Mouse (Mus musculus): ENCODE results near the gene Slc1a7. TPM values are rescaled to one million over a fixed set of nuclear protein-coding genes. Genes with fewer than 3 reads are reported as not detected.
A peak's percentile ranks its signal among the peaks of the same experiment; 100 is the strongest.

Slc1a7 gene
- polyA plus RNA-seq, 1 experiment from 2014 or later, result 0.09 TPM

- no peaks in the 10 kb centered on the region for H3K36me3 ChIP-seq (ENCODE audit: insufficient read depth)
- no peaks in the 10 kb centered on the region for H3K4me1 ChIP-seq (ENCODE audit: insufficient read depth)
- WGBS, result 46% methylated on average over 14 of the region's 14 CpGs
- DNase-seq (no peak), ATAC-seq (ENCODE audit: insufficient read depth) (no peak)
- no peak overlapping the region for H3K4me2 ChIP-seq
- no peaks in the 10 kb centered on the region for H3K27me3 ChIP-seq (ENCODE audit: insufficient read depth, low read length)
- no peak overlapping the region for H3K27ac ChIP-seq (ENCODE audit: low read depth)
- no peak overlapping the region for H3K4me3 ChIP-seq (ENCODE audit: low read depth, low read length)
- TF ChIP-seq CTCF (IDR thresholded peaks at IDR 0.05; ENCODE audit: low read depth), result no peak
- H3K9ac ChIP-seq, result no peak overlapping the region
- no peaks in the 10 kb centered on the region for H3K9me3 ChIP-seq (ENCODE audit: low read depth, low read length)
These were observed 51.1 kb downstream of the Slc1a7 start for GRCm38 (mm10) chr4:108018961-108019921.

GRCm38 (mm10) chr4:108020178-108020577 lies 52.0 kb downstream of the Slc1a7 start:
- WGBS, result 74% methylated on average over 6 of the region's 6 CpGs
- TF ChIP-seq CTCF (IDR thresholded peaks at IDR 0.05; ENCODE audit: low read depth), result no peak
- no peaks in the 10 kb centered on the region for H3K27me3 ChIP-seq (ENCODE audit: insufficient read depth, low read length)

GRCm38 (mm10) chr4:108023186-108023585 lies 55.1 kb downstream of the Slc1a7 start:
- no peak for ATAC-seq (ENCODE audit: insufficient read depth)
- WGBS, result 71% methylated on average over 4 of the region's 4 CpGs
- H3K36me3 ChIP-seq (ENCODE audit: insufficient read depth), result no peaks in the 10 kb centered on the region
- H3K9me3 ChIP-seq (ENCODE audit: low read depth, low read length), result no peaks in the 10 kb centered on the region
- no peaks in the 10 kb centered on the region for H3K4me1 ChIP-seq (ENCODE audit: insufficient read depth)
- TF ChIP-seq CTCF (IDR thresholded peaks at IDR 0.05; ENCODE audit: low read depth), result no peak
- H3K9ac ChIP-seq, result no peak overlapping the region
- no peaks in the 10 kb centered on the region for H3K27me3 ChIP-seq (ENCODE audit: insufficient read depth, low read length)
- H3K4me3 ChIP-seq (ENCODE audit: low read depth, low read length), result no peak overlapping the region
- no peak overlapping the region for H3K27ac ChIP-seq (ENCODE audit: low read depth)
- no peak overlapping the region for H3K4me2 ChIP-seq
- DNase-seq, result no peak

More at GRCm38 (mm10) chr4:108020178-108020577, 52.0 kb downstream of the Slc1a7 start:
- H3K4me3 ChIP-seq (ENCODE audit: low read depth, low read length), result no peak overlapping the region
- H3K9ac ChIP-seq, result no peak overlapping the region
- no peaks in the 10 kb centered on the region for H3K4me1 ChIP-seq (ENCODE audit: insufficient read depth)
- H3K4me2 ChIP-seq, result no peak overlapping the region
- no peaks in the 10 kb centered on the region for H3K9me3 ChIP-seq (ENCODE audit: low read depth, low read length)
- ATAC-seq (ENCODE audit: insufficient read depth) (no peak), DNase-seq (no peak)
- H3K27ac ChIP-seq (ENCODE audit: low read depth), result no peak overlapping the region
- no peaks in the 10 kb centered on the region for H3K36me3 ChIP-seq (ENCODE audit: insufficient read depth)

- no peak for TF ChIP-seq CTCF (IDR thresholded peaks at IDR 0.05; ENCODE audit: low read depth)
- H3K4me1 ChIP-seq (ENCODE audit: insufficient read depth), result no peaks in the 10 kb centered on the region
- no peak for ATAC-seq (ENCODE audit: insufficient read depth)
These were observed 56.5 kb downstream of the Slc1a7 start for GRCm38 (mm10) chr4:108024641-108025040.

GRCm38 (mm10) chr4:108025269-108025668 lies 57.1 kb downstream of the Slc1a7 start:
- peaks cover 11% of the 10 kb centered on the region for H3K27me3 ChIP-seq (ENCODE audit: insufficient read depth, low read length)
- peak; percentile 54 for DNase-seq
- no peak for TF ChIP-seq CTCF (IDR thresholded peaks at IDR 0.05; ENCODE audit: low read depth)
- 4% methylated on average over 10 of the region's 10 CpGs for WGBS
- 0 out of 2 replicates have a peak overlapping the region, but pooled peaks have one; percentile 4 for H3K4me3 ChIP-seq (ENCODE audit: low read depth, low read length)
- H3K9ac ChIP-seq, result no peak overlapping the region
- peak overlapping the region; percentile 42 for H3K4me2 ChIP-seq
- H3K36me3 ChIP-seq (ENCODE audit: insufficient read depth), result no peaks in the 10 kb centered on the region
- H3K4me1 ChIP-seq (ENCODE audit: insufficient read depth), result no peaks in the 10 kb centered on the region
- no peak overlapping the region for H3K27ac ChIP-seq (ENCODE audit: low read depth)
- H3K9me3 ChIP-seq (ENCODE audit: low read depth, low read length), result no peaks in the 10 kb centered on the region
- ATAC-seq (ENCODE audit: insufficient read depth), result peak; percentile 69

More at GRCm38 (mm10) chr4:108024641-108025040, 56.5 kb downstream of the Slc1a7 start:
- no peaks in the 10 kb centered on the region for H3K9me3 ChIP-seq (ENCODE audit: low read depth, low read length)
- no peak overlapping the region for H3K9ac ChIP-seq
- H3K36me3 ChIP-seq (ENCODE audit: insufficient read depth), result no peaks in the 10 kb centered on the region
- peak; percentile 31 for DNase-seq
- WGBS, result 61% methylated on average over 5 of the region's 5 CpGs
- no peak overlapping the region for H3K4me3 ChIP-seq (ENCODE audit: low read depth, low read length)
- no peak overlapping the region for H3K27ac ChIP-seq (ENCODE audit: low read depth)
- no peak overlapping the region for H3K4me2 ChIP-seq
- peaks cover 5% of the 10 kb centered on the region; the same call in 1 of the 2 replicates for H3K27me3 ChIP-seq (ENCODE audit: insufficient read depth, low read length)

- Histone ChIP-seq H3K4me1 (ENCODE audit: insufficient read depth) (no peaks in the 10 kb centered on the region), H3K9ac (no peak overlapping the region), H3K4me3 (ENCODE audit: low read depth, low read length) (no peak overlapping the region), H3K9me3 (ENCODE audit: low read depth, low read length) (no peaks in the 10 kb centered on the region), H3K27ac (ENCODE audit: low read depth) (no peak overlapping the region), H3K4me2 (no peak overlapping the region), H3K27me3 (ENCODE audit: insufficient read depth, low read length) (peaks cover 20% of the 10 kb centered on the region), H3K36me3 (ENCODE audit: insufficient read depth) (no peaks in the 10 kb centered on the region)
- ATAC-seq (ENCODE audit: insufficient read depth) (no peak), DNase-seq (no peak)
- 27% methylated on average over 3 of the region's 3 CpGs for WGBS
- TF ChIP-seq CTCF (IDR thresholded peaks at IDR 0.05; ENCODE audit: low read depth), result no peak
These were observed 58.1 kb downstream of the Slc1a7 start for GRCm38 (mm10) chr4:108026193-108026592.

GRCm38 (mm10) chr4:108030888-108031501 lies 62.9 kb downstream of the Slc1a7 start:
- ATAC-seq (ENCODE audit: insufficient read depth), result 0 out of 2 replicates have a peak, but pooled peaks have one; percentile 3
- Histone ChIP-seq H3K27ac (ENCODE audit: low read depth) (no peak overlapping the region), H3K27me3 (ENCODE audit: insufficient read depth, low read length) (peaks cover 42% of the 10 kb centered on the region), H3K9ac (peak overlapping the region; percentile 46), H3K9me3 (ENCODE audit: low read depth, low read length) (no peaks in the 10 kb centered on the region), H3K4me1 (ENCODE audit: insufficient read depth) (no peaks in the 10 kb centered on the region), H3K4me2 (peak overlapping the region; percentile 99), H3K4me3 (ENCODE audit: low read depth, low read length) (peak overlapping the region; percentile 62), H3K36me3 (ENCODE audit: insufficient read depth) (no peaks in the 10 kb centered on the region)
- TF ChIP-seq CTCF (IDR thresholded peaks at IDR 0.05; ENCODE audit: low read depth), result no peak
- 4% methylated on average over 22 of the region's 22 CpGs for WGBS
- DNase-seq, result peak; percentile 12
